17 mouse cellular contexts compared by ENCODE assay signal in genomic region chr10:114890726-114891430, GRCm38 (mm10).
DNase-seq lines count a peak whose midpoint lies in the region.
"Had no signal": no experiment of that assay in that cellular context is flagged by ENCODE, and none has a peak within 500 bp of the region (broad histone marks: within the 10 kb centered on the region; RNA-seq: fewer than 3 reads in every experiment).

No protein-coding gene starts in this region.

- DNase-seq in left cerebral cortex, postnatal 4 days = peak; percentile 75
- DNase-seq in left cerebral cortex, postnatal 14 days (ENCODE audit: low spot score in 2 of 2) = no peak
- DNase-seq in cerebellum, adult 11-12 months = peak; percentile 93
- DNase-seq in cerebellum, adult 9-10 months = peak; percentile 96
- DNase-seq in retina, embryonic 14.5 days (ENCODE audit: low spot score) = peak; percentile 59
- DNase-seq in liver = no peak
- no peak for DNase-seq in layer of hippocampus, postnatal 14 days (ENCODE audit: low spot score in 2 of 2)
- DNase-seq: adrenal gland, postnatal 10 days; embryo, embryonic 11 days; gastrocnemius, postnatal 14 days; heart, adult 11 months; kidney, postnatal 25 days; lung, embryonic 14.5 days; midbrain, embryonic 14.5 days; right cerebral cortex, adult 18-20 months; right cerebral cortex, postnatal 4 days; thymus, adult 2 months had no signal

- intact Hi-C loops in left cerebral cortex, postnatal 4 days (cut with DNase I) = no loop called here
- intact Hi-C loops in left cerebral cortex, postnatal 14 days (cut with DNase I) = no loop called here

Comparison
In these comparisons a context has a peak if more than half of its experiments do, and no peak if none do; other contexts are left out.
1. DNase-seq: peak in left cerebral cortex, postnatal 4 days (single experiment), cerebellum, adult 11-12 months (single experiment), cerebellum, adult 9-10 months (single experiment) and retina, embryonic 14.5 days (single experiment); none in left cerebral cortex, postnatal 14 days (0 of 2), liver (single experiment) and layer of hippocampus, postnatal 14 days (0 of 2).